Mouse (Mus musculus): ENCODE results near the gene Pcsk2. TPM values are rescaled to one million over a fixed set of nuclear protein-coding genes. Genes with fewer than 3 reads are reported as not detected.

The Pcsk2 gene
- polyA plus RNA-seq, 1 experiment from 2014 or later = 1.7 TPM

DNA sequence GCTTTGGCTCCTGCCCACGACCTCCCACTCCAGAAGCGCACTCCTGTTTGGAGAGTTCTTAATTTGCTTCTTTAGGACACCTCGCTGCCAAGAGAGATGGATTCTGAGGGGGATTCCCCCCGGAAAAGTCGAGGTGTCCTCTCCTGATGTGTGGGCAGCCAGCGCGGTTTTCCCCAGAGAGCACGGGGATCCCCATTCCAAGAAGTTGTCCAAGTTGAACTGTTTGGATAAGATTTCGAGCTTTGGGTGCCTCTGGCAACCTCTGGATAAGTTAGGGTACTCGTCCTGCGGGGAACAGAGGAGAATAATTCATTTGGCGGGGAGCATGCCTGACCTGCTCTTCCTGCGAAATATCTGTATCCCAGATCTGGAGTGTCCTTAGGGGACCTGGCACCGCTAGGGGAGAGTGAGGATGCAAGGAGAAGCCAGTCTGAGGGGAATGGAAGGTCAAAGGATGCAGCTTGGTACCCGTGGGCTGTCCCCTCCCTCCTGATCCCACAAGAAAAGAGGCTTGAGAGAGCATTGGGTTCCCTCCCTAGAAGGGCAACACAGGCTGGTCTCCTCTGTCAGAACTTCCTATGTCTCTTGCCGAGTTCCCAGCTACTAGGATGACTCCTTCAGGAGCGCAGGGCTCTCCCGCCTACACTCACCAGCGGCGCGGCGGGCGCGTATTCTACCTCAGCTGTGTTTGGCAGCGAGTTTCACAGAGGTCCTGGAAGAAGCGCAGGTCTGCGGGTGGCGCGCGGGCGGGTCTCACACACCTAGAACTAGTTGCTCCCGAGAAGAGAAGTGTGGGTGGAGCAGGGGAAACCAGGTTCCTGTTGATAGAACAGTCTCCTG is 1.5 kb downstream of the Pcsk2 start:
- H3K4me3 ChIP-seq (ENCODE audit: low read depth, low read length) = no peak overlapping the region
- ATAC-seq (replicated peaks; ENCODE audit: insufficient number of reproducible peaks, low FRiP score, low TSS enrichment, low read depth) (no peak), DNase-seq (ENCODE audit: low spot score) (no peak)
- H3K4me1 ChIP-seq (ENCODE audit: control insufficient read depth, insufficient read depth, low read length) = no peaks in the 10 kb centered on the region
- H3K27me3 ChIP-seq (ENCODE audit: control insufficient read depth, insufficient read depth, low read length) = peaks cover 20% of the 10 kb centered on the region
- H3K9ac ChIP-seq (replicated peaks; ENCODE audit: low read length) = no peak overlapping the region
- no peak overlapping the region; the same call in 1 of the 2 replicates for H3K4me2 ChIP-seq (ENCODE audit: low read depth, low read length)
- H3K36me3 ChIP-seq (replicated peaks; ENCODE audit: control insufficient read depth, insufficient read depth, low read depth, low read length) = no peaks in the 10 kb centered on the region
- H3K27ac ChIP-seq (replicated peaks; ENCODE audit: low read depth, low read length) = no peak overlapping the region
- no peaks in the 10 kb centered on the region for H3K9me3 ChIP-seq (replicated peaks; ENCODE audit: control insufficient read depth, low read length)
- WGBS = 1% methylated on average over 32 of the region's 32 CpGs

- Histone ChIP-seq H3K36me3 (replicated peaks; ENCODE audit: control insufficient read depth, insufficient read depth, low read depth, low read length) (no peaks in the 10 kb centered on the region), H3K9me3 (replicated peaks; ENCODE audit: control insufficient read depth, low read length) (no peaks in the 10 kb centered on the region), H3K4me1 (ENCODE audit: control insufficient read depth, insufficient read depth, low read length) (no peaks in the 10 kb centered on the region), H3K4me3 (ENCODE audit: low read depth, low read length) (no peak overlapping the region), H3K27me3 (ENCODE audit: control insufficient read depth, insufficient read depth, low read length) (no peaks in the 10 kb centered on the region), H3K9ac (replicated peaks; ENCODE audit: low read length) (no peak overlapping the region), H3K4me2 (ENCODE audit: low read depth, low read length) (no peak overlapping the region), H3K27ac (replicated peaks; ENCODE audit: low read depth, low read length) (no peak overlapping the region)
- no peak for ATAC-seq (replicated peaks; ENCODE audit: insufficient number of reproducible peaks, low FRiP score, low TSS enrichment, low read depth)
- WGBS = 81% methylated on average over 4 of the region's 4 CpGs
- no peak for DNase-seq (ENCODE audit: low spot score)
Observed at GRCm38 (mm10) chr2:143560384-143560783, 14.4 kb downstream of the Pcsk2 start.

- DNase-seq (ENCODE audit: low spot score) = no peak
- 70% methylated on average over 2 of the region's 2 CpGs for WGBS
Observed at GRCm38 (mm10) chr2:143565062-143565461, 19.1 kb downstream of the Pcsk2 start.

GRCm38 (mm10) chr2:143565961-143566360 is 20.0 kb downstream of the Pcsk2 start:
- ATAC-seq (replicated peaks; ENCODE audit: insufficient number of reproducible peaks, low FRiP score, low TSS enrichment, low read depth) = no peak

More at GRCm38 (mm10) chr2:143565062-143565461, 19.1 kb downstream of the Pcsk2 start:
- no peaks in the 10 kb centered on the region for H3K4me1 ChIP-seq (ENCODE audit: control insufficient read depth, insufficient read depth, low read length)
- no peak overlapping the region for H3K27ac ChIP-seq (replicated peaks; ENCODE audit: low read depth, low read length)
- no peaks in the 10 kb centered on the region for H3K36me3 ChIP-seq (replicated peaks; ENCODE audit: control insufficient read depth, insufficient read depth, low read depth, low read length)
- H3K27me3 ChIP-seq (ENCODE audit: control insufficient read depth, insufficient read depth, low read length) = no peaks in the 10 kb centered on the region
- no peak overlapping the region for H3K4me2 ChIP-seq (ENCODE audit: low read depth, low read length)
- H3K9me3 ChIP-seq (replicated peaks; ENCODE audit: control insufficient read depth, low read length) = no peaks in the 10 kb centered on the region
- no peak overlapping the region for H3K4me3 ChIP-seq (ENCODE audit: low read depth, low read length)
- no peak overlapping the region for H3K9ac ChIP-seq (replicated peaks; ENCODE audit: low read length)
- ATAC-seq (replicated peaks; ENCODE audit: insufficient number of reproducible peaks, low FRiP score, low TSS enrichment, low read depth) = no peak

DNA sequence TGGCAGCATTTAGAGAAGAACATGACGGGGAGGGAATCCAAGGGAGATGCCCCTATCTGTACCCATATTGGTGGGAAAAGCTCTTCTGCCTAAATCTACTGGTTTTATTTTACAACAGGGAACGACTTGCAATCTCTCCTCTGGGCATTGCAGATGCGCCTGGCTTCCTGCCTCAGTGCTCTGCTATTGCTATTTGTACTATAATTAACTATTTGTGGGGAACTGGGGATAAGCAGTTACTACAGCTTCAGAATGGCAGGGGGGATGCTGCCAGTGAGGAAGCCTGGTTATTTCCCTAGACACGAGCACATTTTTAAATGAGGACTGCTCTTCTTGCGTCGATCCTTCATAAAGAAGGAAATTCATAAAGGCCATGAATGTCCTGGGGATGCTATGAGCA is 39.4 kb downstream of the Pcsk2 start:
- no peak for DNase-seq (ENCODE audit: low spot score)
- Histone ChIP-seq H3K4me2 (ENCODE audit: low read depth, low read length) (no peak overlapping the region), H3K4me3 (ENCODE audit: low read depth, low read length) (no peak overlapping the region), H3K36me3 (replicated peaks; ENCODE audit: control insufficient read depth, insufficient read depth, low read depth, low read length) (no peaks in the 10 kb centered on the region), H3K9me3 (replicated peaks; ENCODE audit: control insufficient read depth, low read length) (no peaks in the 10 kb centered on the region), H3K9ac (replicated peaks; ENCODE audit: low read length) (no peak overlapping the region), H3K4me1 (ENCODE audit: control insufficient read depth, insufficient read depth, low read length) (no peaks in the 10 kb centered on the region), H3K27ac (replicated peaks; ENCODE audit: low read depth, low read length) (no peak overlapping the region), H3K27me3 (ENCODE audit: control insufficient read depth, insufficient read depth, low read length) (no peaks in the 10 kb centered on the region)
- 83% methylated on average over 6 of the region's 6 CpGs for WGBS
- no peak for ATAC-seq (replicated peaks; ENCODE audit: insufficient number of reproducible peaks, low FRiP score, low TSS enrichment, low read depth)

More at GRCm38 (mm10) chr2:143565961-143566360, 20.0 kb downstream of the Pcsk2 start:
- no peak overlapping the region for H3K9ac ChIP-seq (replicated peaks; ENCODE audit: low read length)
- H3K9me3 ChIP-seq (replicated peaks; ENCODE audit: control insufficient read depth, low read length) = no peaks in the 10 kb centered on the region
- no peak overlapping the region for H3K4me2 ChIP-seq (ENCODE audit: low read depth, low read length)
- no peaks in the 10 kb centered on the region for H3K4me1 ChIP-seq (ENCODE audit: control insufficient read depth, insufficient read depth, low read length)
- DNase-seq (ENCODE audit: low spot score) = no peak
- H3K36me3 ChIP-seq (replicated peaks; ENCODE audit: control insufficient read depth, insufficient read depth, low read depth, low read length) = no peaks in the 10 kb centered on the region
- WGBS = 90% methylated on average over 6 of the region's 6 CpGs
- H3K27ac ChIP-seq (replicated peaks; ENCODE audit: low read depth, low read length) = no peak overlapping the region
- H3K27me3 ChIP-seq (ENCODE audit: control insufficient read depth, insufficient read depth, low read length) = no peaks in the 10 kb centered on the region
- no peak overlapping the region for H3K4me3 ChIP-seq (ENCODE audit: low read depth, low read length)

GRCm38 (mm10) chr2:143590398-143590797 is 44.4 kb downstream of the Pcsk2 start:
- no peaks in the 10 kb centered on the region for H3K36me3 ChIP-seq (replicated peaks; ENCODE audit: control insufficient read depth, insufficient read depth, low read depth, low read length)
- H3K9ac ChIP-seq (replicated peaks; ENCODE audit: low read length) = no peak overlapping the region
- no peak for ATAC-seq (replicated peaks; ENCODE audit: insufficient number of reproducible peaks, low FRiP score, low TSS enrichment, low read depth)
- no peak overlapping the region for H3K27ac ChIP-seq (replicated peaks; ENCODE audit: low read depth, low read length)
- H3K4me3 ChIP-seq (ENCODE audit: low read depth, low read length) = no peak overlapping the region
- DNase-seq (ENCODE audit: low spot score) = no peak
- no peaks in the 10 kb centered on the region for H3K27me3 ChIP-seq (ENCODE audit: control insufficient read depth, insufficient read depth, low read length)
- no peaks in the 10 kb centered on the region for H3K9me3 ChIP-seq (replicated peaks; ENCODE audit: control insufficient read depth, low read length)
- 91% methylated on average over 2 of the region's 2 CpGs for WGBS
- H3K4me2 ChIP-seq (ENCODE audit: low read depth, low read length) = no peak overlapping the region
- no peaks in the 10 kb centered on the region for H3K4me1 ChIP-seq (ENCODE audit: control insufficient read depth, insufficient read depth, low read length)

GRCm38 (mm10) chr2:143603071-143603470 is 57.1 kb downstream of the Pcsk2 start:
- DNase-seq (ENCODE audit: low spot score) (no peak), ATAC-seq (replicated peaks; ENCODE audit: insufficient number of reproducible peaks, low FRiP score, low TSS enrichment, low read depth) (no peak)
- Histone ChIP-seq H3K4me1 (ENCODE audit: control insufficient read depth, insufficient read depth, low read length) (no peaks in the 10 kb centered on the region), H3K4me3 (ENCODE audit: low read depth, low read length) (no peak overlapping the region), H3K9ac (replicated peaks; ENCODE audit: low read length) (no peak overlapping the region), H3K9me3 (replicated peaks; ENCODE audit: control insufficient read depth, low read length) (no peaks in the 10 kb centered on the region), H3K27me3 (ENCODE audit: control insufficient read depth, insufficient read depth, low read length) (no peaks in the 10 kb centered on the region), H3K4me2 (ENCODE audit: low read depth, low read length) (no peak overlapping the region), H3K27ac (replicated peaks; ENCODE audit: low read depth, low read length) (no peak overlapping the region), H3K36me3 (replicated peaks; ENCODE audit: control insufficient read depth, insufficient read depth, low read depth, low read length) (no peaks in the 10 kb centered on the region)
- WGBS = 63% methylated on average over 3 of the region's 3 CpGs

DNA sequence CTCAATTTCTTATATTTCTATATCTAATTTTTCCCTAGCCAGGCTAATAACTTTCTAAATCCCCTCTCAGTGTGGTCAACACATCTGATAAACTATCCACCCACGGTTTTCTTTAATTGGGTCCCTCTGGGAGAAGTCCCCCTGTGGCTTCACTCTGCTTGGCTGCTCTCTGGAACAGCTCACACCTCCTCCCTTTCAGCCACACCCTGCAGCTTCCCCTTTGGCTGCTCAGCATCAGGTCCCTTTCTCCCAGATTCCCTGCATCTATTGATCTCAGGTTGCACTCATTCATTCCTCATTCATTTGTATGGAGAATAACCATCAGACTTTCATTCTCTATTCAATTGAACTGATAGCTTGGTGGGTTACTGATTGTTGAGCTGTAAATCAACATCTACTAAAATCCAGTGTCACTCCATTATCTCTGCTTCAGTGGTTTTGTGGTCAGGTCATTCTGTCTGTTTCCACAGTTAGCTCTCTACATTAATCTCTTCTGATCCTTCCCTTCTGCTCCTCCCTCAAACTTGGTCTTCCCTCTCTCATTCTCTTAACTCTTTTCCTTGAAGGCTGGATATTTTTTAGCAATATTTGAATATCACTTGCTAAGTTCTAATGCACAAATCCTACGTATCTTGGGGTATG is 58.0 kb downstream of the Pcsk2 start:
- Histone ChIP-seq H3K27ac (replicated peaks; ENCODE audit: low read depth, low read length) (no peak overlapping the region), H3K36me3 (replicated peaks; ENCODE audit: control insufficient read depth, insufficient read depth, low read depth, low read length) (no peaks in the 10 kb centered on the region), H3K4me1 (ENCODE audit: control insufficient read depth, insufficient read depth, low read length) (no peaks in the 10 kb centered on the region), H3K27me3 (ENCODE audit: control insufficient read depth, insufficient read depth, low read length) (no peaks in the 10 kb centered on the region), H3K9me3 (replicated peaks; ENCODE audit: control insufficient read depth, low read length) (no peaks in the 10 kb centered on the region), H3K9ac (replicated peaks; ENCODE audit: low read length) (no peak overlapping the region), H3K4me2 (ENCODE audit: low read depth, low read length) (no peak overlapping the region), H3K4me3 (ENCODE audit: low read depth, low read length) (no peak overlapping the region)
- no peak for DNase-seq (ENCODE audit: low spot score)
- ATAC-seq (replicated peaks; ENCODE audit: insufficient number of reproducible peaks, low FRiP score, low TSS enrichment, low read depth) = no peak
- 45% methylated on average over 2 of the region's 2 CpGs for WGBS

Measured in embryonic facial prominence, embryonic 11.5 days (tissue).